Mouse (Mus musculus) kidney, adult 2 months (tissue): Measurements from ENCODE around the gene Mob3b. TPM values are rescaled to one million over a fixed set of nuclear protein-coding genes. Genes with fewer than 3 reads are reported as not detected.

Experiments used
- DNase-seq: peaks from one replicate; pipeline ENCODE4 v3.0.0; 2021
- H3K27ac ChIP-seq: fragments of 200-500 bp; 2 replicates; pipeline ENCODE4 v1.5.1; 2012; ENCODE audit warnings: low read depth, low read length, control low read depth, inconsistent platforms; ENCODE audit not compliant: insufficient read depth
- H3K27me3 ChIP-seq: fragments of 200-500 bp; replicated peaks from 2 replicates; pipeline ENCODE4 v1.6.1; 2012; ENCODE audit warnings: mild to moderate bottlenecking, moderate library complexity, low read length, inconsistent platforms; ENCODE audit not compliant: control insufficient read depth, insufficient read depth
- H3K36me3 ChIP-seq: fragments of 200-500 bp; 2 replicates; pipeline ENCODE4 v1.6.1; 2012; ENCODE audit warnings: mild to moderate bottlenecking, moderate library complexity, low read length, inconsistent platforms; ENCODE audit not compliant: control insufficient read depth, insufficient read depth
- H3K4me1 ChIP-seq: fragments of 200-500 bp; 2 replicates; pipeline ENCODE4 v1.6.1; 2011; ENCODE audit warnings: low read length; ENCODE audit not compliant: control insufficient read depth, insufficient read depth
- H3K4me3 ChIP-seq: fragments of 200-500 bp; 2 replicates; pipeline ENCODE4 v1.5.1; 2011; ENCODE audit warnings: mild to moderate bottlenecking, low read depth, low read length, control low read depth; ENCODE audit not compliant: insufficient read depth
- CTCF ChIP-seq: fragments of 200-500 bp; conservative IDR thresholded peaks from 2 replicates; pipeline ENCODE4 v1.5.1; 2011; ENCODE audit warnings: low read depth, mild to moderate bottlenecking, control low read depth, low read length, moderate library complexity, mixed read lengths; ENCODE audit not compliant: insufficient read depth, insufficient read length
- POLR2A ChIP-seq: fragments of 200-500 bp; IDR thresholded peaks from one replicate; pipeline ENCODE4 v1.6.1; 2011; ENCODE audit warnings: low read depth, low read length, control low read depth
- WGBS: fragments of 180-500 bp; shearing (Covaris S2); methylation state at CpG from one replicate; pipeline ENCODE4 v1.1.7; 2018; 5-methylcytosine and 5-hydroxymethylcytosine counted together
- polyA plus RNA-seq: library from polyadenylated mRNA; depleted of rRNA; stranded (reverse); fragments of >200 nt; gene quantifications from 2 replicates; pipeline ENCODE4 v1.2.3, GENCODE M21; 2012

Mob3b gene
- polyA plus RNA-seq, 1 experiment, result 11.8 TPM

DNA sequence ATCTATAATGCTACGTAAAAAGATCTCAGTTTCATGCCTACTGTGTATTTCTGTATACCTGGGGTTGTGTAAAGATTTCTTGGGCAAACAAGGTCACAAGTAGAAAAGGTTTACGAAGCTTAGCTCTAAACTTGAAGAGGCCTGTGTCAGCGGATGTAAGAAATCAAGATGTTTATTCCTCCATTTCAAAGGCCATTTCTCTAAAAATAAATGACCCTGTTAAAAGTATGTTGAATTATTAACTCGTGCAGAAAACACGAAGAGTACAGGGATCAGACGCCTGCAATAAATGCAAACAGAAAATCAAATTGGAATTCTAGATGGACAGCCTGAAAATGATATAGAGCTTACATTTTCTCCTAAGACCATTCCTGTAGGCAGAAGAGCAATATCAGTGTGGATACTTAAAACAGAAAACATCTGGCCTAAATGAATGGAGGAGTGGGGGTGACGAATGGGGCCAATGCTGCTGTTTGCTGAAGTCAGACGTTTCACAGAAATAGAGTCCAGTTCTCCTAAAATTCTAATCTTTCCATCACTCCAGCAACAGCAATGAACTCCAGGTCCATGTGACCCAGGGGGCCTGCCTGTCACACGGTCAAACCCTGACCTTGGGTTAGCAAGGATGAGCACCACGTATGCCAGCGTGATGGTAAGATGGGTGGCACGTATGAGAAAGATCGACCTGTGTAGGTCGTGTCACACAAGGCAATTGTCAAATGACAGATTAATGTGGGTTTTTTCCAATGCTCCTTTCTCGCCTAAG lies 22.3 kb downstream of the Mob3b start:
- no peaks in the 10 kb centered on the region for H3K27me3 ChIP-seq
- TF ChIP-seq CTCF, result no peak
- H3K36me3 ChIP-seq, result no peaks in the 10 kb centered on the region
- H3K4me3 ChIP-seq, result no peak overlapping the region
- peak overlapping the region; percentile 94 for H3K27ac ChIP-seq
- DNase-seq, result peak; percentile 79
- H3K4me1 ChIP-seq, result peaks cover 19% of the 10 kb centered on the region
- WGBS, result 36% methylated on average over 15 of the region's 15 CpGs

- no peak overlapping the region for H3K4me3 ChIP-seq
- H3K4me1 ChIP-seq, result peaks cover 19% of the 10 kb centered on the region
- H3K36me3 ChIP-seq, result no peaks in the 10 kb centered on the region
- H3K27ac ChIP-seq, result no peak overlapping the region
- DNase-seq, result peak; percentile 58
- TF ChIP-seq CTCF, result no peak
- TF ChIP-seq POLR2A, result no peak
- H3K27me3 ChIP-seq, result no peaks in the 10 kb centered on the region
- WGBS, result 80% methylated on average over 4 of the region's 4 CpGs
These were observed 23.9 kb downstream of the Mob3b start for GRCm38 (mm10) chr4:35133411-35133810.

GRCm38 (mm10) chr4:35131592-35131991 lies 25.7 kb downstream of the Mob3b start:
- TF ChIP-seq CTCF (no peak), POLR2A (no peak)
- Histone ChIP-seq H3K4me1 (peaks cover 22% of the 10 kb centered on the region), H3K27me3 (no peaks in the 10 kb centered on the region), H3K36me3 (no peaks in the 10 kb centered on the region), H3K4me3 (no peak overlapping the region), H3K27ac (no peak overlapping the region)
- no peak for DNase-seq
- WGBS, result 93% methylated on average over 4 of the region's 4 CpGs

GRCm38 (mm10) chr4:35130411-35130948 lies 26.8 kb downstream of the Mob3b start:
- no peak overlapping the region; the same call in 1 of the 2 replicates for H3K27ac ChIP-seq
- no peaks in the 10 kb centered on the region for H3K27me3 ChIP-seq
- DNase-seq, result no peak
- TF ChIP-seq CTCF (no peak), POLR2A (no peak)
- H3K36me3 ChIP-seq, result no peaks in the 10 kb centered on the region
- no peak overlapping the region for H3K4me3 ChIP-seq
- peaks cover 14% of the 10 kb centered on the region for H3K4me1 ChIP-seq
- WGBS, result 44% methylated on average over 6 of the region's 6 CpGs

GRCm38 (mm10) chr4:35127759-35128158 lies 29.5 kb downstream of the Mob3b start:
- Histone ChIP-seq H3K4me3 (no peak overlapping the region), H3K4me1 (peaks cover 12% of the 10 kb centered on the region; the same call in 1 of the 2 replicates), H3K36me3 (no peaks in the 10 kb centered on the region), H3K27me3 (no peaks in the 10 kb centered on the region), H3K27ac (no peak overlapping the region)
- no peak for DNase-seq
- TF ChIP-seq POLR2A (no peak), CTCF (no peak)
- WGBS, result 40% methylated on average over 6 of the region's 6 CpGs

DNA sequence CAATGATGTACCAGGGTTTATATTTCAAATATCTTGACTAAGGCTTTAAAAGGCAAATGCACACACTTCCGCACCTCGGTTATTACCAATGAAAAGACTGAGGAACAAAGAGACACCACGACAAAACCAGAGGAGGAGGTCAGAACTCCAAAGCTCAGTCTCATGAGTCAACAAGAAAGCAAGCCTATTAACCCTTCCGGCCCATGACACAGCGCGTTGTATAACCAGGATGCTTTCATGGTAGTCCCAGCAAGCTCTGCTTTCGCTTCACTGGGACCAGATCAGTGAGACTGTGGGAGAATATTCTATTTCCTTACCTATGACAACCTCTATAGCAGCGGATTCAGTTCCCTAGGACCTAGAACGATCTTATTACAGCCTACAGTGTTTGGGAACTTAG lies 30.5 kb downstream of the Mob3b start:
- 70% methylated on average over 9 of the region's 9 CpGs for WGBS
- no peak for TF ChIP-seq CTCF
- no peak for TF ChIP-seq POLR2A
- no peaks in the 10 kb centered on the region for H3K36me3 ChIP-seq
- H3K27ac ChIP-seq, result no peak overlapping the region
- H3K4me1 ChIP-seq, result peaks cover 16% of the 10 kb centered on the region
- peak; percentile 54 for DNase-seq
- no peak overlapping the region for H3K4me3 ChIP-seq
- H3K27me3 ChIP-seq, result no peaks in the 10 kb centered on the region

DNA sequence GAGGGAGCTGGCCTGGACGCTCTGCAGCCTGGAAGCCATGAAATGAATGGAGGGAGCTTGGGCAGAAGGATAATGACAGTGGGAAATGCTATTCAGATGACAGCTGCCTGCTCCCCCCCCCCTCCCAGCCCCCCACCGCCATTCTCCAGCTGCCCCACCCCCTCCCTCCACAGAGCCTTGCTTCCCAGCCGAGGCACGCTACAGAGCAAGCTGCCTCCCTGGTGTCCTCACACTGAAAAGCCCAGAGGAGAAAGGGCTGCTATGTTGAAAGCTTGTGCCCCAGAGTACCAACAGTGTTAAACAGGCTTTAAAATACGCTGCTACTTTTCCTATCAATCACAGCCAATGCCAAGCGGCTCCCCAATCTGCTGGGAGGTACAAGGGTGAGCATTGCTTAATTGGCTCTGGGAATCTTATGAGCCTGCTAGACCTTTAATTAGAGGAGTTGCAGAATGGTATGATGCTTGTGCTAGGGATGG lies 31.9 kb downstream of the Mob3b start:
- Histone ChIP-seq H3K27me3 (no peaks in the 10 kb centered on the region), H3K4me3 (no peak overlapping the region), H3K36me3 (no peaks in the 10 kb centered on the region), H3K4me1 (peaks cover 16% of the 10 kb centered on the region), H3K27ac (no peak overlapping the region)
- no peak for TF ChIP-seq CTCF
- TF ChIP-seq POLR2A, result no peak
- no peak for DNase-seq
- 25% methylated on average over 6 of the region's 6 CpGs for WGBS
